In the genomic region with DNA sequence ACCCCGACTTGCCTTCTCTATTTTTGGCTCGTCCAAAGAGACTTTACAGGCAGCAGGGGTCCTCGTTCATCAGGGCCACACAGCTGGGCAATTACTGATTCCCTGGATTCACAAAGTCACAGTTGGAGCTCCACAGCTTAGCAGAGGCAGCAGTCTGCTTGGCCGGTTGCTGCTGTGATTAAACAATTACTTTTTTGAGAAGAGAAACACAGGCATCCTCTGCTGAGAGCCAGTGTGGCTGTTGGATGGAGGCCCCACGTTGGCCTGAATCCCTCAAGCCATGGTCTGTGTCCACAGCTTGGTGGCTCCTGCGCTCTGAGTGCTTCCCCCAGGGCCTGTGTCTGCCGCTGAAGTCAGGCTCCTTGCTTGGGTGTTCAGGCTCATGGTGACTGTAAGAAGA, we compare ENCODE assay signal across 16 mouse cellular contexts. TPM values are rescaled to one million over a fixed set of nuclear protein-coding genes. Genes with fewer than 3 reads are reported as not detected.
DNase-seq lines count a peak whose midpoint lies in the region; ATAC-seq lines count a peak whose summit lies in the region.
"Had no signal": no experiment of that assay in that cellular context is flagged by ENCODE, and none has a peak within 500 bp of the region (broad histone marks: within the 10 kb centered on the region; RNA-seq: fewer than 3 reads in every experiment).

No protein-coding gene starts in this region.

- H3K27me3 ChIP-seq in forebrain, embryonic 10.5 days (ENCODE audit: poor library complexity, severe bottlenecking) = peaks cover 73% of the 10 kb centered on the region
- no peaks in the 10 kb centered on the region for H3K27me3 ChIP-seq in forebrain, embryonic 16.5 days (replicated peaks; ENCODE audit: control insufficient read depth, insufficient read depth, low read length)
- H3K27me3 ChIP-seq in midbrain, embryonic 12.5 days = no peaks in the 10 kb centered on the region
- H3K27me3 ChIP-seq: intestine, embryonic 15.5 days; stomach, embryonic 15.5 days had no signal

- H3K27ac ChIP-seq in forebrain, embryonic 10.5 days = peak overlapping the region; percentile 52
- H3K27ac ChIP-seq in forebrain, embryonic 16.5 days (ENCODE audit: low read length) = no peak overlapping the region
- 0 out of 2 replicates have a peak overlapping the region, but pooled peaks have one; percentile 36 for H3K27ac ChIP-seq in midbrain, embryonic 12.5 days (replicated peaks)
- H3K27ac ChIP-seq: intestine, embryonic 15.5 days; liver, embryonic 14.5 days; stomach, embryonic 15.5 days had no signal

- no peak for ATAC-seq in forebrain, embryonic 16.5 days
- no peak for ATAC-seq in midbrain, embryonic 12.5 days (ENCODE audit: low FRiP score, low read depth)
- ATAC-seq in granulocyte monocyte progenitor cell, adult 5-6 weeks (replicated peaks; ENCODE audit: poor library complexity, severe bottlenecking) = no peak
- ATAC-seq: intestine, embryonic 15.5 days had no signal

- H3K9ac ChIP-seq in forebrain, embryonic 16.5 days (replicated peaks; ENCODE audit: low read depth, low read length) = no peak overlapping the region
- H3K9ac ChIP-seq in midbrain, embryonic 12.5 days (replicated peaks) = no peak overlapping the region
- H3K9ac ChIP-seq: intestine, embryonic 15.5 days; liver, embryonic 14.5 days; stomach, embryonic 15.5 days had no signal

- H3K4me1 ChIP-seq in forebrain, embryonic 10.5 days = peaks cover 47% of the 10 kb centered on the region
- peaks cover 5% of the 10 kb centered on the region; the same call in 1 of the 2 replicates for H3K4me1 ChIP-seq in forebrain, embryonic 16.5 days (replicated peaks; ENCODE audit: control insufficient read depth, insufficient read depth, low read length)
- H3K4me1 ChIP-seq in midbrain, embryonic 12.5 days = peaks cover 30% of the 10 kb centered on the region
- H3K4me1 ChIP-seq: intestine, embryonic 15.5 days; stomach, embryonic 15.5 days had no signal

- peaks cover 37% of the 10 kb centered on the region for H3K36me3 ChIP-seq in forebrain, embryonic 10.5 days (replicated peaks)
- H3K36me3 ChIP-seq in forebrain, embryonic 16.5 days (ENCODE audit: control insufficient read depth, insufficient read depth) = no peaks in the 10 kb centered on the region
- peaks cover 4% of the 10 kb centered on the region; the same call in 1 of the 2 replicates for H3K36me3 ChIP-seq in midbrain, embryonic 12.5 days
- H3K36me3 ChIP-seq: stomach, embryonic 15.5 days had no signal

- no peaks in the 10 kb centered on the region for H3K9me3 ChIP-seq in forebrain, embryonic 10.5 days
- no peaks in the 10 kb centered on the region for H3K9me3 ChIP-seq in forebrain, embryonic 16.5 days (ENCODE audit: control insufficient read depth, low read length)
- H3K9me3 ChIP-seq in midbrain, embryonic 12.5 days = no peaks in the 10 kb centered on the region
- H3K9me3 ChIP-seq: intestine, embryonic 15.5 days; stomach, embryonic 15.5 days had no signal

- peak; percentile 34 for DNase-seq in forebrain, embryonic 10.5 days (ENCODE audit: extremely low spot score, low spot score)
- DNase-seq in right cerebral cortex, postnatal 10 days (ENCODE audit: low spot score in 2 of 2) = peak; percentile 59
- DNase-seq in right cerebral cortex, postnatal 4 days = no peak
- DNase-seq in adrenal gland, adult 2 months = no peak
- DNase-seq in thymus, postnatal 10 days (ENCODE audit: low spot score in 2 of 2) = no peak
- DNase-seq: cerebellum, adult 11-12 months; kidney, postnatal 10 days had no signal

- WGBS in forebrain, embryonic 10.5 days = 11% methylated on average over 7 of the region's 7 CpGs
- WGBS in forebrain, embryonic 16.5 days = 10% methylated on average over 7 of the region's 7 CpGs
- WGBS in midbrain, embryonic 12.5 days = 6% methylated on average over 7 of the region's 7 CpGs

- H3K4me3 ChIP-seq in forebrain, embryonic 10.5 days = no peak overlapping the region
- no peak overlapping the region for H3K4me3 ChIP-seq in forebrain, embryonic 16.5 days (replicated peaks; ENCODE audit: low read length)
- no peak overlapping the region for H3K4me3 ChIP-seq in midbrain, embryonic 12.5 days
- H3K4me3 ChIP-seq: intestine, embryonic 15.5 days; stomach, embryonic 15.5 days had no signal

- H3K4me2 ChIP-seq in forebrain, embryonic 16.5 days (ENCODE audit: low read length) = no peak overlapping the region
- no peak overlapping the region for H3K4me2 ChIP-seq in midbrain, embryonic 12.5 days (replicated peaks)
- H3K4me2 ChIP-seq: intestine, embryonic 15.5 days; stomach, embryonic 15.5 days had no signal

RNA-seq across cellular contexts. Expression of gene Cdh15, which starts 33.2 kb away (rescaled TPM):
- polyA plus RNA-seq in forebrain, embryonic 10.5 days (2016; fragmentation: Nextera tagmentation; extraction: Ambion mirVana) = 0.71 and 0.72 TPM in 2 replicates
- polyA plus RNA-seq in forebrain, embryonic 16.5 days (2015; fragmentation: Nextera tagmentation; extraction: Ambion mirVana) = 1.2 and 1.6 TPM in 2 replicates
- 0.43 and 0.76 TPM in 2 replicates for polyA plus RNA-seq in midbrain, embryonic 12.5 days (2016; fragmentation: Nextera tagmentation; extraction: Ambion mirVana)
- total RNA-seq in adrenal gland, adult 2 months (2021) = under 1 TPM; 0.79 to 0.95 TPM
- 0.72 and 0.79 TPM in 2 replicates for polyA plus RNA-seq in adrenal gland, adult 2 months (2012; rRNA removed)
- total RNA-seq in granulocyte monocyte progenitor cell, adult 5-6 weeks (2014; fragmentation: Nextera tagmentation) = not detected in 2 replicates
- total RNA-seq in granulocyte monocyte progenitor cell, adult 5-6 weeks (2017) = not detected in 2 replicates
- polyA plus RNA-seq: gonadal fat pad, adult 2 months; heart, postnatal 0 days; liver, embryonic 14.5 days; small intestine, adult 2 months had no signal

RNA-seq across cellular contexts. Expression of gene Acsf3, which starts 39.3 kb away (rescaled TPM):
- polyA plus RNA-seq in forebrain, embryonic 10.5 days (2016; fragmentation: Nextera tagmentation; extraction: Ambion mirVana) = 19.0 and 19.1 TPM in 2 replicates
- 13.6 and 15.9 TPM in 2 replicates for polyA plus RNA-seq in forebrain, embryonic 16.5 days (2015; fragmentation: Nextera tagmentation; extraction: Ambion mirVana)
- polyA plus RNA-seq in midbrain, embryonic 12.5 days (2016; fragmentation: Nextera tagmentation; extraction: Ambion mirVana) = 16.9 and 17.3 TPM in 2 replicates
- total RNA-seq in adrenal gland, adult 2 months (2021) = 10 to 100 TPM; 40.4 to 42.3 TPM
- 44.4 and 45.8 TPM in 2 replicates for polyA plus RNA-seq in adrenal gland, adult 2 months (2012; rRNA removed)
- 5.0 and 20.5 TPM in 2 replicates for total RNA-seq in granulocyte monocyte progenitor cell, adult 5-6 weeks (2014; fragmentation: Nextera tagmentation)
- 8.1 and 12.0 TPM in 2 replicates for total RNA-seq in granulocyte monocyte progenitor cell, adult 5-6 weeks (2017)

Comparison
In these comparisons a context has a peak if more than half of its experiments do, and no peak if none do; other contexts are left out.
1. DNase-seq: peak in forebrain, embryonic 10.5 days (single experiment) and right cerebral cortex, postnatal 10 days (2 of 2); none in right cerebral cortex, postnatal 4 days (single experiment), adrenal gland, adult 2 months (single experiment) and thymus, postnatal 10 days (0 of 2).